Mouse (Mus musculus): Measurements from ENCODE around the gene Prr19.
"Not testable (repeated sequence)": the region's sequence is repeated elsewhere in the genome, so short reads cannot be mapped to it uniquely, and the experiment has no call there.

Gene Prr19

DNA sequence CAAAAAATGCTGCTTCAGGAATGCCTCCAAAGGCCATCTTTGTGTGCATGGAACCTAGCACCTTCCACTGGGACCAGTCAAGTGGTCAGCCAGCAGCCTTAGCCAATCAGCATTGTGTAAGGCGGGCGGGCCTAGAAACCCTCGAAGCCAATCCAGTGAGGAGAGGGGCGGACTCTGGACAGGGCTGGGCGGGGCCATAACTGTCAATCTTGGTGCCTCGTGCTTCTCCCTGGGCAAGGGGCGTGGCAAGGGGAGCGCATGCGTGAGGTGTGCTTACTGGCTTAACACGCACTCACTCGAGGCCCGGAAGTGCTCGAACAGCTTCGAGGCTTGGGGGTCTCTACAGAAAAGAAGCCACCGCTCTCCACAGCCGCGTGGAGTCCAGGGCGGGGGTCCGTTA, at the start of gene Prr19:
TSS of gene Prr19 (plus strand) at position 349 of the 400 bp plus-strand sequence.
- no peak for DNase-seq

DNA sequence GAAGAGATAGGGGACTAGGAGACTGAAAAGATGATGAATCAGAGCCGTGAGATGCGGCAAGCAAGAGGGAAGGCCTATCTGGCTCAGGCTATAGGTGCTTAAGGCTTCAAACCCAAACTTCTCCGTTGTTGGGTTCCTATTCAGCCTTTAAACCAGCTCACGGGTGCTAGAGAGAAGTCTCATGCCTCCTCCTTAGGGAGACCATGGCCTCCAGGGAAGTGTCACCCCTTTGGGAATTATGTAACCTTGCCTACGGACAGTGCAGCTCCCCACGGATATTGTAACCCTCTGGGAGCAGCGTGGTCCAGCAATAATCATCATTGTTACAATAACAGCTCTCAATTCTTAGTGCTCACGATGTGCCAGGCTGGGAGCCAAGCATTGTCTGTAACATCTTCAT, 49.4 kb upstream of the Prr19 start:
- DNase-seq, result no peak

DNA sequence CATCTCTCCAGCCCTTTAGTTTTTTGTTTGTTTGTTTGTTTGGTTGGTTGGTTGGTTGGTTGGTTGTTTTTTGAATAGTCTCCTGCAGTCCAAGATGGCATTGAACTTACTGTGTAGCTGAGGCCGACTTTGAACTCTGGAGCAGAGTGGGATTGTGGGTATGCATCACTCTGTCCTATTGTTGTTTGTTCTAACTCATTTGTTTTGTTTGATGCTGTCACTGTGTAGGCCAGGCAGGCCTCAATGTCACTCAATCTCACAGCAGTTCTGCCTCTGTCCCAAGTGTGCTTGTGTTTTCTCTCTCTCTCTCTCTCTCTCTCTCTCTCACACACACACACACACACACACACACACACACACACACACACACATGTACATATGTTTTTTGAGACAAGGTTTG, 39.3 kb upstream of the Prr19 start:
- no peak for DNase-seq

DNA sequence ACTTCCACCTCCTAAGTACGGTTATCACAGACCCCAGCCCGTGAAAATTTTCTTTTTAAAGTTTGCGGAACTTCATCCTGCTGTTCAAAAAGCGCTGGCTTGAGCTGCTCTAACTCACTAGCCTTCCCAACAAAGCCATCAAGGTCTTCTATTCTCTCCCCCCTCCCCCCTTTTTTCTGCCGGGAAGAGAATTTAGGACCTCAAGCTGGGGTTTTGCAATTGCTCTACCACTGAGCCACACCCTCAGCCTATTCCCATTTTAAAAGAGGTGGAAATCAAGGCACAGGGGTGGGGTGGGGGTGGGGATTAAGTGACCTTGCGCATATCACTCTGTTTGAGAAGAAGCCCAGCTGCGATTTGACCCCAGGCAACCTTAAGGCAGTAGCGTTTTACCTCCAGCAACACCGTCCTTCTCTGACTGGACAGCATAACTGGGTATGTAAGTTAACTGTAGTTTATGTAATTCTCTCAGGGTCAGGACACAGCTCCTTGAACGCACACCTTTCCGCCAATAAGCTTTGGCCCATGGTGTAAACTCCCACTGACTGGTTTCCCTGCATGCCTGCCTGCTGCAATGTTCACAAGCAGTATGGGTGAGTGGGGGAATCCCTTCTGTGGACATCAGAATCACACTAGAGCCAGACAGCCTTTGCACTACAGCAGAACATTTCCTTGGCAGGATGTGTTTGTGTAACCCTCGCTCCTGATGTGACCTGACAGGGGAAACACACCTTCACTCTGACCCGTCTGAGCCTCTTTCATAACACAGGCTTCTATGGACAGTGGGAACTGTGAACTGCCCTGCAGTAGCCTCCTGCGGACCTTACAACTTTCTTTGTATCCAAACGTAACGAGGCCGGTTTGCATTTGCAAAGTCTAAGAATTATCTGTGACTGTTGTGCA, 37.0 kb upstream of the Prr19 start:
- no peak for DNase-seq

DNA sequence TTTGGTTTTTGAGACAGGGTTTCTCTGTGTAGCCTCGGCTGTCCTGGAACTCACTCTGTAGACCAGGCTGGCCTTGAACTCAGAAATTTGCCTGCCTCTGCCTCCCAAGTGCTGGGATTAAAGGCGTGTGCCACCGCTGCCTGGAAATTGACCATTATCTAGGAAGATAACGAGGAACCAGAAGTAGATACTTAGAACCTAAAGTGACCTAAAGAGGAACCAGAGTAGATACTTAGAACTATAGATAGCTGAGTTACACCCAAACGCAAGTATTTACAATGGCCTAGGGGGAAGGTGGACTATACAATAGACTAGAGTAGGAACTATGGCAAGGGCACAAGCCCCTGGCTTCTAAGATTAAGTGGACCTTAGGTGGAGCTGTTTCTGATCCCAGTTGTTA, 35.5 kb upstream of the Prr19 start:
- not testable (repeated sequence) for DNase-seq

DNA sequence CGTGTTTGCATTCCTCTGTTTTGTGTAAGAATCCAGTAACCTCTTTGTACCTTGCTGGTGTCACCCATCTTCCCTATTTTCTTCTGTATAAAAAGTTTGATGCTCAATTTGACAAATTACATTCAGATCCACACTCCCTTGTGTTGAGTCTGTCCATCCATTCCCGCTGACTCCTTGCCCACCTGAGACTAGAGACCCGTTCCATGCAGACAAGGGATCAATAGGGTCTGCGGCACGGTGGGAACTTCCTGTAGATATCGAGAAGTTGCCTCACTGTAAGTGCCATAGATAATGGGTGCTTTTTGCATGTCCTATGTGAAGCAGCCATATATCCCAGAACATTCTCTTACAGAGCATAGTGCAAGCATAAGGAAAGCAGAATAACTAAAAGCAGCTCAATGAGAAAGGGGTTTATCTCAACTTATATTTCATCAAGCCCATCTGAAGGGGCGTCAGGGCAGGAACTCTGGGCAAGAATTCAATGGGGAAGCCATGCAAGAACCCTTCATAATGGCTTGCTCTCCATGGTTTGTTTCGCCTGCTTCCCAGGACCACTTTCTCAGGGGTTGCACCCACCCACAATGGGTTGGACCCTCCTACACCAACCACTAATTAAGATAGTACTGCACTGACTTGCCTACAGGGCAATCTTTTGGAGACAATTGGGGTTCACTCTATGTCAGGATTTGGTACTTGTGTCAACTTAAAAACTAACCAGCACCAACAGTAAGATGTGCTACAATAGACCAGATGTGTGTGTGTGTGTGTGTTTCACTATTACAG, 34.8 kb upstream of the Prr19 start:
- no peak for DNase-seq

DNA sequence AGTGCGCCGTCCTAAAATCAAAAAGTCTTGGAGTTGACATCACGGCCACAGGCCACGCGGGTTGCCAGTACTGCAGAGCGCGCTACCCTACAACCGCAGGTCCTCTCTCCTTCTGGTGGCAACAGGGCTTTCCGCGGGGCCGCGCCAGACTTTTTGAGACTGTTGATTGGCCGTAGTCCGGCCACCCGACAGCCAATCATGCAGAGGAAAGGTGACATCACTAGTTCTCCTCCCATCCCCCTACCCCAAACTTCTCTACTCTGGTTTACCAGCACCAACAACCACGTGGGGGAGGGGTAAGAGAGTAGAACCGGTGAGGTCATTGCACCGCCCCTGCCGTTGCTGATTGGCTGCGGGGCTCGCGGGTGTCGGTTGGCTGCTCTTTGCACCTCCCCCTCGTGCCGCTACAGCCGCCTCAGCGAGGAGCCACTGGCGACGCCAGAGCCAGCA, 33.9 kb upstream of the Prr19 start, which contains the start of gene Cic:
TSS of gene Cic (plus strand) at position 404 of the 450 bp plus-strand sequence.
- DNase-seq, result peak; percentile 100

DNA sequence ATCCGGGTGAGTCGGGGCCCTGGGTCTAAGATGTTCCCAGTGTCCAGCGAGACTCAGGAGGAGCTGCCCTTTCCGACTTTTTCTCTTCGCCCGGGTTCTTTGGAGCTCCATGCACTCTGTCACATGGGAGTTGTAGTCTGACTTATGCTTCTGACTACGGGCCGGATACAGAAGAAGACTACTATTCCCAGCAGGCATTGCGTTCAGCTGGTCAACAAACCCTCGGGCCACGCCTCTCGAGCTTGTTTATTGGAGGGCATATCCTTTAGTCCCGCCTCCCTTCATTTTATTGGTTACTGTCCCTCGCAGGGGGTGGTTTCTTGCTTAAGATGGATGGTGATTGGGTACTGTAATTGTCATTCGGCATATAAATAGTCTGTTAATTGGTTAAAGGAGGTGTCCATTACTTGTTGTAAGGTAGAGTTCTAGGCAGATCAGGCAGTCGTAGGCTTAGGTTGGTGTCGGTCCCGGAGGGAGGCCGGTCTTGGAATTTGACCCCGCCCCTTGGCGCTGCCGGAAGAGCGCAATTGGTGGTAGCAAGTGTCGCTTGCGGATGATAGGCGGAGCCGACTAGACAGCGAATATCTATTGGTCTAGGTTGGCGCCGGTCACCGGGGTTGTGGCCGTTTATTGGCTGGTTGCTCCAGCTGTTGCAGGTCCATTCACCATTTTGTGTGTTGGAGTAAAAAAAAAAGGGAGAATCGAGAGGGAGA, 33.3 kb upstream of the Prr19 start:
- peak; percentile 100 for DNase-seq

DNA sequence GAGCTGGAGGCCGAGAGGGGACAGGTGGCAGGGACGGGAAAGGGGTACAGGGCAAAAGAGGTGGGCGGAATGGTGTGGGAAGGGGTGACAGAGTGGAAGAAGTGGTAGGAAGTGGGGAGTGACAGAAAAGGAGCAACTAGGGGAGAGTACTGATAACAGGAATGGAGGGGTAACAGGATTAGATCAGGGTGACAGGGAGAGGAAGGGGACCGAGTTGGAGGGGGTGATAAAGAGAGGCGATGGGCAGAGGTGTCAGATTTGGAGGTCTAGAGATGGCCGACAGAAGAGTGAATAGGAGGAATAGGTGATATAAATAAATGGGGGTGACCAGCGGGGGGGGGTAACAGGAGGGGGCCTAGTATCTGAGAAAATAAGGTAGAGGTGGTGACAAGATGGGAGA, 32.6 kb upstream of the Prr19 start:
- DNase-seq, result no peak

DNA sequence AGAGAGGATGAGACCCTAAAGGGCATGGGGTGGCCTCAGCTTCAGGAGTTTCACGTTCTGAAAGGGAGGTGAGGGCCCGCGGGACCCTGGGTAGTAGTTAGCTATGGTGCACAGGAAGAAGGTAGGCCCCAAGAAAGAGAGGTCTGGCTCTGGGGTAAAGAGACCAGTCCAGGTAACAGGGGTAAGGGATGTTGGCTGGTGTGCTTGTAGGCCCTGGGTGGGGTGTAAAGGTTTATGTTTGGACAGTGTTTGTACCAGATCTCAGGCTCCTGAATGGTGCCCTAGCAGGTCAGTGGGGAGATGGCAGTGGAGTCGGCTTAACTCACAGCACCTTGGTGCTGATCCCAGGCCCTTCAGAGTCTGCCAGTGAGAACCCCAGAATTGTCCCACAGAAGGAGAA, 32.2 kb upstream of the Prr19 start:
- no peak for DNase-seq

DNA sequence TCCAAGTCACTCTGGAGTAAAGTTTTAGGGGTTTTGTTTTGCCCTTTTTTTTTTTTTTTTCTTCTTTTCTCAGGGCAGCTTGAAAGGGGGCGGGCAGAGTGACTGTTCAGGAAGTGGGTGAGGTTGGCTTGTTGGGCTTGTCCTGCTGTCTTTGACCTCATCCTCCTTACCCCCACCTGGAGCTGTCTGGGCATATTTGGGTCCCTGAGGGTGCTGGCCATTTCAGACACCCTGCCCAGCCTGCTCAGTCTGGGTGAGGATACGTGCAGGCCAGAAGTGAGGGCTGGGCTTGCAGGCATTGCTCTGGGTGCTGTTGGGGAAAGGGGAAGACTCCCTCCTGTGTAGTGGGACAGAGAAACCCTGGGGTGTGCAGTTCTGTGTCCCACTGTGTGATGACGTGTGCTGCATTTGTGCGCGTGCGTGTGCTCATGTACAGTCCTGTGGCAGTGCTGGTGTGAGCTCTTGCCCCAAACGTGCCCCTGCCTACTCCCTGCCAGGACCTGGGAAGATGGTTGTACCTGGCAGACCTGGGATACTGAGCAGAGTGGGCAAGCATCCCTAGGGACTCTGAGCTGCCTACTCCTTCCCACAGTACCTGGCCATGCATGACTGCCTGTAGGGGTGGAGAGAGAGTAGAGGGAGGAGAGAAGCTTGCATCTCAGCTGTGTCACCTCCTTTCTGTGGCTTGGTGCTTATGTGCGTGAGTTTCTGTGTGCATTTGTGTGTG, 31.5 kb upstream of the Prr19 start:
- DNase-seq, result peak; percentile 44

DNA sequence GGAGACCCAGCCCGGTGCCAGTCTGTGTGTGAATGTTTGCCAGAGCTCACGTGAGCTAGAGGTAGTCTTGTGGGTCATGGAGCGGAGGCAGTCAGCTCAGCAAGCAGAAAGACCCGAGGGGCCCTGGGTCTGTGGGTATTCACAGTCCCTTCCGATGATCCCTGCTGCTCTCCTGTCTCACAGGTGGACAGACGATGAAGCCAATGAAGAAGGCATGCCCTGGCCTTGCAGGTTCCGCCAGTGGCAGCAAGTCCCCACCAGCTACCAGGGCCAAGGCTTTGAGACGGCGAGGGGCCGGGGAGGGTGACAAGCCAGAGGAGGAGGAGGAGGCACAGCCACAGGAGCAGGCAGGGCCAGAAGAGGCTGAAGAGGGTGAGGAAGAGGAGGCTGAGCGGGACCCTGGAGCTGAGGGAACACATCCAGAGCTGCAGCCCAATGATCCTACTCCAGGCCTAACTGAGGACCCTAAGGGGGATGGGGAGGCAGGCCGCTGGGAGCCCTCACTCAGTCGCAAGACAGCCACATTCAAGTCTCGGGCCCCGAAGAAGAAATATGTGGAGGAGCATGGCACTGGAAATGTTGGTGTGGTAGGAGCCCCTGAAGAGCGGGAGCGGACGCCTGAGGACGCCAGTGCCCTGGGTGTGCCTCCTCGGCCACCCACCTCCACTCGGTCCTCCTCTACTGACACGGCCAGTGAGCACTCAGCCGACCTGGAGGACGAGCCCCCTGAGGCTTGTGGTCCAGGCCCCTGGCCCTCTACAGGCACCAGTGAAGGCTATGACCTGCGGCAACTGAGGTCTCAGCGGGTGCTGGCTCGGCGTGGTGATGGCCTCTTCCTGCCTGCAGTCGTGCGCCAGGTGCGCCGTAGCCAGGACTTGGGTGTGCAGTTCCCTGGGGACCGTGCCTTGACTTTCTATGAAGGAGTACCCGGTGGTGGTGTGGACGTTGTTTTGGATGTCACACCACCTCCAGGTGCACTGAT, 30.3 kb upstream of the Prr19 start:
- no peak for DNase-seq

DNA sequence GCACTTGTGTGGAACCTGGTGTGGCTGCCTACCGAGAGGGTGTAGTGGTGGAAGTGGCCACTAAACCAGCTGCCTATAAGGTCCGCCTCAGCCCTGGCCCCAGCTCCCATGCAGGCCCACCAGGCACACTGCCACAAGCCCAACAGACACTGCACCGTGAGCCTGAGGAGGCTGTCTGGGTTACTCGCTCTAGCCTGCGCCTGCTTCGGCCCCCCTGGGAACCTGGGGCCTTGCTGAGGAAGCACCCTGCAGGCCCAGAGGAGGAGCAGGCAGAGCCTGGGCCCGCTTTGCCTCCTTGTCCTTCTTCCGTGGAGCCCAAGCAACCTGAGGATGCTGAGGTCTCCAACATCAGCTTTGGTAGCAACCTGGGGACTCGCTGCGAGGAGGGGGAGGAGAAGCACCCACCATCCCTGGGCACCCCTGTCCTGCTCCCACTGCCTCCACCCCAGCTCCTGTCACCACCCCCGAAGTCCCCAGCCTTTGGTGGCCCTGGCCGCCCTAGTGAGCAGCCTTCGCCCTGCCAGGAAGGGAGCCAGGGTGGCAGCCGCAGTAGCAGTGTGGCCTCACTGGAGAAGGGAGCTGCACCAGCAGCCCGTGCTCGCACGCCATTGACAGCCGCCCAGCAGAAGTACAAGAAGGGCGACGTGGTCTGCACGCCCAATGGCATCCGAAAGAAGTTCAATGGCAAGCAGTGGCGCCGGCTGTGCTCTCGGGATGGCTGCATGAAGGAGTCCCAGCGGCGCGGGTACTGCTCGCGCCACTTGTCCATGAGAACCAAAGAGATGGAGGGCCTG, 29.4 kb upstream of the Prr19 start:
- no peak for DNase-seq

DNA sequence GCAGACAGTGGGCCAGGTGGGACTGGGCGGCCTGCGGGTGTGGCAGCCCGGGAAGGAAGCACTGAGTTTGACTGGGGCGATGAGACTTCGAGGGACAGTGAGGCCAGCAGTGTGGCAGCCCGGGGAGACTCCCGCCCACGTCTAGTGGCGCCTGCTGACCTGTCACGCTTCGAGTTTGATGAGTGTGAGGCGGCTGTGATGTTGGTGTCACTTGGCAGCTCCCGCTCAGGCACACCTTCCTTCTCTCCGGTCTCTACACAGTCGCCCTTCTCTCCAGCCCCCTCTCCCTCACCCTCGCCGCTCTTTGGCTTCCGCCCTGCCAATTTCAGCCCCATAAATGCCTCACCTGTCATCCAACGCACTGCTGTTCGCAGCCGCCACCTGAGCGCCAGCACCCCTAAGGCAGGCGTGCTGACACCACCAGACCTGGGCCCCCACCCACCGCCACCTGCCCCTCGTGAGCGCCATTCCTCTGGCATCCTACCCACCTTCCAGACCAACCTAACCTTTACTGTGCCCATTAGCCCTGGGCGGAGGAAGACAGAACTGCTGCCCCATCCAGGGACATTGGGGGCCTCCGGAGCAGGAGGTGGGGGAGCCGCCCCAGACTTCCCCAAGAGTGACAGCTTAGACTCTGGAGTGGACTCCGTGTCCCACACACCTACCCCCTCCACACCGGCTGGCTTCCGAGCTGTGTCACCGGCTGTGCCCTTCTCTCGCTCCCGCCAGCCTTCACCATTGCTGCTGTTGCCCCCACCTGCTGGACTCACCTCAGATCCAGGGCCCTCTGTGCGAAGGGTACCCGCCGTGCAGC, 28.6 kb upstream of the Prr19 start:
- DNase-seq, result no peak

DNA sequence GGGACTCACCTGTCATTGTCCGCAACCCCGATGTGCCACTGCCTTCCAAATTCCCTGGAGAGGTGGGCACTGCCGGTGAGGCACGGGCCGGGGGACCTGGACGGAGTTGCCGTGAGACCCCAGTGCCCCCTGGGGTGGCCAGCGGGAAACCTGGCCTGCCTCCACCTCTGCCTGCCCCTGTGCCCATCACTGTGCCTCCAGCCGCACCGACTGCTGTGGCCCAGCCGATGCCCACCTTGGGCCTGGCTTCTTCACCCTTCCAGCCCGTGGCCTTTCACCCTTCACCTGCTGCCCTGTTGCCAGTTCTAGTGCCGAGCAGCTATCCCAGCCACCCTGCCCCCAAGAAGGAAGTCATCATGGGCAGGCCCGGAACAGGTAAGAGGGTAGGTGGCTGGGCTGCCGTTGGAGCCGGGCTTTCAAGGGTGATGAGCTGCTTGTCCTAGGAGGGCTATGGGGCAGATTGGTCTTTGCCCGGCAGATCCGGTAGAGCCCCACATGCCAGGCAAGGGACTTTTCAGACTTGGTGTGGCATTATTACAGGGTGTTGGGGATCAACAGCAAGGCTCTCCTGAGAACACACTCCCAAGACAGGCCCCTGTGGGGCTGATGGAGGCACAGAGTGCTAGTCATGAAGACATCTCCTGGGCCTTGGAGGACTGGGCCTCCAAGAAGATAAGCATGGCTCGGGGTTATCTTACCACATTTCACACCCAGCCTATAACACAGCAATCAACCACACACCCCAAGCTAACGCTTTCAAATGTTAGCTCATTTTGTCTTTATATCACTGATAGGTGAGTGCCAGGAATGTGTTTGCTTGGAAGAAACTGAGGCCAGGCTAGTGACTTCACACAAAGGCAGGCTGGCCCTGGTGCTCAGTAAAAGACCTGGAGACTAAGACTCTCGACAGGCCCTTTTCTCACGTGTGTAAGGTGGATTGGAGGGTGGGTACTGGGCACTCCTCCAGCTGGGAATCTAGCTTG, 27.7 kb upstream of the Prr19 start:
- no peak for DNase-seq

DNA sequence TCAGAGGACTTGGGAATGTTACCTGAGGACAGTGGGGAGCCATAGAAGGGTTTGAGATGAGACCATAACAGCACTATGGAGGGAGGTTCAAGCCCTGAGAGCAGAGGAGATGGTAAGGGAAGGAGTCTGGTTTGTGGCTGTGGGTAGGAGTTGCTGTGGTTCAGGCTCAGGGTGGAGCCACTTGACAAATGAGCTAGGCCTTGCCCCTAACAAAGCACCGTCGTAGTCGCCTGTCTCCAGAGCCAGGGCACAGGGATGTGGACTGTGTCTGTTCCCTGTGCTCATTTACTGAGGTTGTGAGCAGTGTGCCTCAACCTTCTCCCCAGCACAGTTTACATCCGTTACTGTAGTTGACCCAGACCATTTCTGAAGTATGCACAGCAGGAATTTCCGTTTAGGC, 26.6 kb upstream of the Prr19 start:
- no peak for DNase-seq

DNA sequence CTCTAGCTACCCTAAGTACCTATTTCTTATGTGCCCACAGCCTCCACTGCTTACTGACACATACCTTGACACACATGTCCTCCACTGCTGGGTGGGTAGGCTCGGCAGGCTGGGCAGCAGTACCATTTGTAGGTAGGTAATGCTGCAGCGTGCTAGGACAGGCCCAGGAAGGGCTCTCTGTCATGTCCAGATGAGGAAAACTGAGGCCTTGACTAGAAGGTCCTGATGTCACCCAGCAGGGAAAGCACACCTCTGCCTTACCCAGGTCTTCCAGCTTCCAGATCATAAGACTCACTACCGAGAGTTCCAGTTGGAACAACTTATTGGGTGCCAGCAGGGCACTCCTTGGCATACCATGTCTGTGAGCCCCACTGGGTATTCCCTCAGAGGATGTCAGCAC, 26.2 kb upstream of the Prr19 start:
- no peak for DNase-seq

Data from kidney, postnatal 14 days (tissue).